Mouse (Mus musculus) heart, postnatal 0 days (tissue): Measurements from ENCODE around the gene Papss1.

Experiments used
- CTCF ChIP-seq: IDR thresholded peaks from 2 replicates; pipeline ENCODE4 v1.5.1; 2016; ENCODE audit warnings: antibody characterized with exemption, control low read depth, low read depth
- EP300 ChIP-seq: IDR thresholded peaks from 2 replicates; pipeline ENCODE4 v1.6.1; 2016; ENCODE audit warnings: antibody characterized with exemption, low read depth

- no peak for TF ChIP-seq CTCF
- TF ChIP-seq EP300, result no peak
Observed at GRCm38 (mm10) chr3:131691202-131691601, 126.6 kb downstream of the Papss1 start.
